Mouse (Mus musculus): ENCODE measurements at regions not wholly inside any gene's neighbourhood (a gene's known extent, or its start where the extent isn't known, plus 50 kb on each side); places are given as distances from the start of the nearest gene placed in this dataset.

- TF ChIP-seq POLR2A (IDR thresholded peaks at IDR 0.05; ENCODE audit: borderline replicate concordance, extremely low read depth, low read depth, low read length): no peak
- no peak for TF ChIP-seq CTCF (IDR thresholded peaks at IDR 0.05; ENCODE audit: insufficient read depth, low read length)
These were observed 256.0 kb upstream of the Cnr1 start for GRCm38 (mm10) chr4:33668431-33668830.
